Mouse (Mus musculus) liver, embryonic 14.5 days (tissue): ENCODE measurements around the gene Unc93b1. TPM values are rescaled to one million over a fixed set of nuclear protein-coding genes. Genes with fewer than 3 reads are reported as not detected.

Experiments used
- ATAC-seq: fragments of 200-750 bp; cut with Nextera tagmentation; 2 replicates; pipeline ENCODE4 v1.8.0; 2017; ENCODE audit warnings: moderate number of reproducible peaks, mild to moderate bottlenecking, moderate library complexity; ENCODE audit not compliant: insufficient read depth
- DNase-seq, 3 experiments: peaks; one replicate each; pipeline ENCODE4 v3.0.0-alpha.2; 2012 to 2013; ENCODE audit warnings: low read depth in 3 of 3, low spot score in 3 of 3
- H3K27ac ChIP-seq: fragments of 300-500 bp; sonication (generic); 2 replicates; pipeline ENCODE4 v1.5.1; 2014; ENCODE audit warnings: moderate library complexity, mild to moderate bottlenecking, control low read depth, inconsistent platforms
- H3K27me3 ChIP-seq: fragments of 300-500 bp; sonication (generic); 2 replicates; pipeline ENCODE4 v1.6.1; 2014; ENCODE audit warnings: mild to moderate bottlenecking, low read length, moderate library complexity; ENCODE audit not compliant: control insufficient read depth, insufficient read depth
- H3K36me3 ChIP-seq: fragments of 300-500 bp; sonication (generic); replicated peaks from 2 replicates; pipeline ENCODE4 v1.6.1; 2014; ENCODE audit warnings: low read depth; ENCODE audit not compliant: control insufficient read depth, insufficient read depth
- H3K4me1 ChIP-seq, 2 experiments: fragments of 200-500 bp in 1 of 2; fragments of 300-500 bp in 1 of 2; sonication (generic) in 1 of 2; replicated peaks; 2 replicates each; pipeline ENCODE4 v1.6.1; 2012 to 2014; ENCODE audit warnings: antibody characterized with exemption in 1 of 2, inconsistent platforms in 1 of 2, low read length in 1 of 2; ENCODE audit not compliant: control insufficient read depth in 2 of 2, insufficient read depth in 2 of 2
- H3K4me2 ChIP-seq: fragments of 300-500 bp; sonication (generic); 2 replicates; pipeline ENCODE4 v1.6.1; 2014; ENCODE audit warnings: low read depth, mild to moderate bottlenecking, control low read depth, moderate library complexity
- H3K4me3 ChIP-seq, 2 experiments: fragments of 200-500 bp in 1 of 2; fragments of 300-500 bp in 1 of 2; sonication (generic) in 1 of 2; 2 replicates each; pipeline ENCODE4 v1.5.1; 2012 to 2014; ENCODE audit warnings: low read depth in 2 of 2, low read length in 2 of 2, mild to moderate bottlenecking in 2 of 2, control low read depth in 1 of 2, inconsistent platforms in 1 of 2, moderate library complexity in 1 of 2; ENCODE audit not compliant: insufficient read depth in 1 of 2
- H3K9ac ChIP-seq: fragments of 300-500 bp; sonication (generic); replicated peaks from 2 replicates; pipeline ENCODE4 v1.6.1; 2014; ENCODE audit warnings: mild to moderate bottlenecking, control low read depth, moderate library complexity
- H3K9me3 ChIP-seq: fragments of 300-500 bp; sonication (generic); 2 replicates; pipeline ENCODE4 v1.6.1; 2016; ENCODE audit warnings: low read length, mixed read lengths; ENCODE audit not compliant: control insufficient read depth
- CTCF ChIP-seq: IDR thresholded peaks from 2 replicates; pipeline ENCODE4 v1.5.1; 2016; ENCODE audit warnings: antibody characterized with exemption, low read depth, control low read depth
- EP300 ChIP-seq: IDR thresholded peaks from 2 replicates; pipeline ENCODE4 v1.6.1; 2016; ENCODE audit warnings: antibody characterized with exemption, low read depth
- WGBS: fragments of 180-500 bp; shearing (Covaris S2); extraction: QIAGEN DNeasy Blood & Tissue Kit; methylation state at CpG from one replicate; pipeline ENCODE4 v1.1.7; 2014; ENCODE audit not compliant: insufficient replicate concordance; 5-methylcytosine and 5-hydroxymethylcytosine counted together
- polyA plus RNA-seq, 2 experiments: library from polyadenylated mRNA; depleted of rRNA in 1 of 2; stranded (reverse) in 1 of 2; unstranded in 1 of 2; fragments of >200 nt; fragmentation: Nextera tagmentation in 1 of 2; extraction: Ambion mirVana in 1 of 2; gene quantifications; 2 replicates each; pipeline versions ENCODE4 v1.2.1 to v1.2.3; 2012 to 2014

Gene Unc93b1
- polyA plus RNA-seq, 2 experiments = 14.7 to 19.8 TPM

GRCm38 (mm10) chr19:3997231-3997630, 62.2 kb downstream of the Unc93b1 start:
- Histone ChIP-seq H3K36me3 (no peaks in the 10 kb centered on the region), H3K4me3 (no peak overlapping the region), H3K27me3 (no peaks in the 10 kb centered on the region), H3K9ac (no peak overlapping the region), H3K27ac (no peak overlapping the region), H3K9me3 (no peaks in the 10 kb centered on the region), H3K4me1 (peaks cover 2 to 12% of the 10 kb centered on the region in 2 experiments; a peak in 2 of 4 replicates), H3K4me2 (no peak overlapping the region)
- TF ChIP-seq CTCF (no peak), EP300 (no peak)
- ATAC-seq (no peak), DNase-seq (no peak)
- 58% methylated on average over 8 of the region's 8 CpGs for WGBS

- TF ChIP-seq CTCF (no peak), EP300 (no peak)
- Histone ChIP-seq H3K27ac (no peak overlapping the region), H3K4me2 (no peak overlapping the region), H3K9me3 (no peaks in the 10 kb centered on the region), H3K27me3 (no peaks in the 10 kb centered on the region), H3K4me1 (peaks cover 2 to 12% of the 10 kb centered on the region in 2 experiments; a peak in 2 of 4 replicates), H3K4me3 (no peak overlapping the region), H3K36me3 (no peaks in the 10 kb centered on the region), H3K9ac (no peak overlapping the region)
- WGBS = 59% methylated on average over 8 of the region's 8 CpGs
- ATAC-seq (no peak), DNase-seq (no peak)
Observed at GRCm38 (mm10) chr19:3998335-3998734, 63.3 kb downstream of the Unc93b1 start.

Other genes with a start within 250 kb of the Unc93b1 start
- gene Lrp5, start 248.6 kb upstream of the Unc93b1 start, polyA plus RNA-seq (2012; rRNA removed) = 6.8 and 7.4 TPM in 2 replicates
- 2.2 and 2.3 TPM in 2 replicates for gene Lrp5, start 248.6 kb upstream of the Unc93b1 start, polyA plus RNA-seq (2014; fragmentation: Nextera tagmentation; extraction: Ambion mirVana)
- 10.8 and 12.1 TPM in 2 replicates for gene 1810055G02Rik, start 226.9 kb upstream of the Unc93b1 start, polyA plus RNA-seq (2012; rRNA removed)
- gene 1810055G02Rik, start 226.9 kb upstream of the Unc93b1 start, polyA plus RNA-seq (2014; fragmentation: Nextera tagmentation; extraction: Ambion mirVana) = 10.8 and 11.0 TPM in 2 replicates
- gene Kmt5b, start 167.8 kb upstream of the Unc93b1 start, polyA plus RNA-seq (2012; rRNA removed) = 4.1 and 6.3 TPM in 2 replicates
- 5.0 and 5.4 TPM in 2 replicates for gene Kmt5b, start 167.8 kb upstream of the Unc93b1 start, polyA plus RNA-seq (2014; fragmentation: Nextera tagmentation; extraction: Ambion mirVana)
- 13.2 and 17.0 TPM in 2 replicates for gene Chka, start 83.4 kb upstream of the Unc93b1 start, polyA plus RNA-seq (2012; rRNA removed)
- 10.3 and 13.1 TPM in 2 replicates for gene Chka, start 83.4 kb upstream of the Unc93b1 start, polyA plus RNA-seq (2014; fragmentation: Nextera tagmentation; extraction: Ambion mirVana)
- 47.1 and 48.6 TPM in 2 replicates for gene Tcirg1, start 28.1 kb upstream of the Unc93b1 start, polyA plus RNA-seq (2012; rRNA removed)
- 15.4 and 15.6 TPM in 2 replicates for gene Tcirg1, start 28.1 kb upstream of the Unc93b1 start, polyA plus RNA-seq (2014; fragmentation: Nextera tagmentation; extraction: Ambion mirVana)
- gene Ndufs8, start 22.4 kb upstream of the Unc93b1 start, polyA plus RNA-seq (2012; rRNA removed) = 118 and 126 TPM in 2 replicates
- gene Ndufs8, start 22.4 kb upstream of the Unc93b1 start, polyA plus RNA-seq (2014; fragmentation: Nextera tagmentation; extraction: Ambion mirVana) = 209 and 219 TPM in 2 replicates
- 3.3 and 3.6 TPM in 2 replicates for gene Aldh3b1, start 5.4 kb upstream of the Unc93b1 start, polyA plus RNA-seq (2012; rRNA removed)
- gene Aldh3b1, start 5.4 kb upstream of the Unc93b1 start, polyA plus RNA-seq (2014; fragmentation: Nextera tagmentation; extraction: Ambion mirVana) = 4.9 and 5.3 TPM in 2 replicates
- gene Aldh3b3, start 23.5 kb downstream of the Unc93b1 start, polyA plus RNA-seq (2012; rRNA removed) = 0.02 and 0.04 TPM in 2 replicates
- not detected in 2 replicates for gene Aldh3b3, start 23.5 kb downstream of the Unc93b1 start, polyA plus RNA-seq (2014; fragmentation: Nextera tagmentation; extraction: Ambion mirVana)
- gene Aldh3b2, start 37.1 kb downstream of the Unc93b1 start, polyA plus RNA-seq (2012; rRNA removed) = 0.32 and 0.33 TPM in 2 replicates
- gene Aldh3b2, start 37.1 kb downstream of the Unc93b1 start, polyA plus RNA-seq (2014; fragmentation: Nextera tagmentation; extraction: Ambion mirVana) = 0.48 and 0.56 TPM in 2 replicates
- gene Acy3, start 51.4 kb downstream of the Unc93b1 start, polyA plus RNA-seq (2012; rRNA removed) = 10.8 and 11.1 TPM in 2 replicates
- gene Acy3, start 51.4 kb downstream of the Unc93b1 start, polyA plus RNA-seq (2014; fragmentation: Nextera tagmentation; extraction: Ambion mirVana) = 9.1 and 9.5 TPM in 2 replicates
- gene Tbx10, start 57.6 kb downstream of the Unc93b1 start, polyA plus RNA-seq (2012; rRNA removed) = 0.37 and 0.50 TPM in 2 replicates
- 0.28 and 0.30 TPM in 2 replicates for gene Tbx10, start 57.6 kb downstream of the Unc93b1 start, polyA plus RNA-seq (2014; fragmentation: Nextera tagmentation; extraction: Ambion mirVana)
- gene Nudt8, start 65.4 kb downstream of the Unc93b1 start, polyA plus RNA-seq (2012; rRNA removed) = 2.1 and 2.9 TPM in 2 replicates
- 14.2 and 15.2 TPM in 2 replicates for gene Nudt8, start 65.4 kb downstream of the Unc93b1 start, polyA plus RNA-seq (2014; fragmentation: Nextera tagmentation; extraction: Ambion mirVana)
- gene Gm49405, start 65.4 kb downstream of the Unc93b1 start, polyA plus RNA-seq (2012; rRNA removed) = 0.65 and 0.73 TPM in 2 replicates
- 0.25 and 0.33 TPM in 2 replicates for gene Gm49405, start 65.4 kb downstream of the Unc93b1 start, polyA plus RNA-seq (2014; fragmentation: Nextera tagmentation; extraction: Ambion mirVana)
- 1.8 and 2.2 TPM in 2 replicates for gene Doc2g, start 68.1 kb downstream of the Unc93b1 start, polyA plus RNA-seq (2012; rRNA removed)
- gene Doc2g, start 68.1 kb downstream of the Unc93b1 start, polyA plus RNA-seq (2014; fragmentation: Nextera tagmentation; extraction: Ambion mirVana) = 0.25 and 0.45 TPM in 2 replicates
- 67.5 and 84.8 TPM in 2 replicates for gene Ndufv1, start 77.6 kb downstream of the Unc93b1 start, polyA plus RNA-seq (2012; rRNA removed)
- gene Ndufv1, start 77.6 kb downstream of the Unc93b1 start, polyA plus RNA-seq (2014; fragmentation: Nextera tagmentation; extraction: Ambion mirVana) = 159 and 168 TPM in 2 replicates
- gene Gstp1, start 102.8 kb downstream of the Unc93b1 start, polyA plus RNA-seq (2012; rRNA removed) = 230 and 274 TPM in 2 replicates
- gene Gstp1, start 102.8 kb downstream of the Unc93b1 start, polyA plus RNA-seq (2014; fragmentation: Nextera tagmentation; extraction: Ambion mirVana) = 511 and 557 TPM in 2 replicates
- gene Gstp2, start 110.8 kb downstream of the Unc93b1 start, polyA plus RNA-seq (2012; rRNA removed) = 6.6 and 7.9 TPM in 2 replicates
- gene Gstp2, start 110.8 kb downstream of the Unc93b1 start, polyA plus RNA-seq (2014; fragmentation: Nextera tagmentation; extraction: Ambion mirVana) = 6.9 and 7.3 TPM in 2 replicates
- 78.5 and 87.0 TPM in 2 replicates for gene Gstp3, start 124.4 kb downstream of the Unc93b1 start, polyA plus RNA-seq (2012; rRNA removed)
- 65.7 and 69.6 TPM in 2 replicates for gene Gstp3, start 124.4 kb downstream of the Unc93b1 start, polyA plus RNA-seq (2014; fragmentation: Nextera tagmentation; extraction: Ambion mirVana)
- gene Cabp2, start 146.4 kb downstream of the Unc93b1 start, polyA plus RNA-seq (2012; rRNA removed) = 0.16 and 0.17 TPM in 2 replicates
- 0.20 and 0.44 TPM in 2 replicates for gene Cabp2, start 146.4 kb downstream of the Unc93b1 start, polyA plus RNA-seq (2014; fragmentation: Nextera tagmentation; extraction: Ambion mirVana)
- 52.5 and 64.8 TPM in 2 replicates for gene Cdk2ap2, start 162.0 kb downstream of the Unc93b1 start, polyA plus RNA-seq (2012; rRNA removed)
- gene Cdk2ap2, start 162.0 kb downstream of the Unc93b1 start, polyA plus RNA-seq (2014; fragmentation: Nextera tagmentation; extraction: Ambion mirVana) = 99.9 and 101 TPM in 2 replicates
- gene Pitpnm1, start 164.8 kb downstream of the Unc93b1 start, polyA plus RNA-seq (2012; rRNA removed) = 6.1 and 7.1 TPM in 2 replicates
- 3.4 TPM in 2 replicates for gene Pitpnm1, start 164.8 kb downstream of the Unc93b1 start, polyA plus RNA-seq (2014; fragmentation: Nextera tagmentation; extraction: Ambion mirVana)
- 28.8 and 33.2 TPM in 2 replicates for gene Aip, start 190.7 kb downstream of the Unc93b1 start, polyA plus RNA-seq (2012; rRNA removed)
- gene Aip, start 190.7 kb downstream of the Unc93b1 start, polyA plus RNA-seq (2014; fragmentation: Nextera tagmentation; extraction: Ambion mirVana) = 29.4 TPM in 2 replicates
- not detected in 2 replicates for gene Gpr152, start 204.6 kb downstream of the Unc93b1 start, polyA plus RNA-seq (2012; rRNA removed)
- gene Gpr152, start 204.6 kb downstream of the Unc93b1 start, polyA plus RNA-seq (2014; fragmentation: Nextera tagmentation; extraction: Ambion mirVana) = not detected in 2 replicates
- gene Cabp4, start 208.8 kb downstream of the Unc93b1 start, polyA plus RNA-seq (2012; rRNA removed) = 0.03 and 0.15 TPM in 2 replicates
- gene Cabp4, start 208.8 kb downstream of the Unc93b1 start, polyA plus RNA-seq (2014; fragmentation: Nextera tagmentation; extraction: Ambion mirVana) = not detected in 2 replicates
- gene Coro1b, start 213.4 kb downstream of the Unc93b1 start, polyA plus RNA-seq (2012; rRNA removed) = 57.5 and 59.2 TPM in 2 replicates
- 57.5 and 62.2 TPM in 2 replicates for gene Coro1b, start 213.4 kb downstream of the Unc93b1 start, polyA plus RNA-seq (2014; fragmentation: Nextera tagmentation; extraction: Ambion mirVana)
- gene Ptprcap, start 218.4 kb downstream of the Unc93b1 start, polyA plus RNA-seq (2012; rRNA removed) = 12.5 and 16.3 TPM in 2 replicates
- gene Ptprcap, start 218.4 kb downstream of the Unc93b1 start, polyA plus RNA-seq (2014; fragmentation: Nextera tagmentation; extraction: Ambion mirVana) = 14.4 and 17.0 TPM in 2 replicates
- 17.2 and 19.2 TPM in 2 replicates for gene Rps6kb2, start 228.2 kb downstream of the Unc93b1 start, polyA plus RNA-seq (2012; rRNA removed)
- gene Rps6kb2, start 228.2 kb downstream of the Unc93b1 start, polyA plus RNA-seq (2014; fragmentation: Nextera tagmentation; extraction: Ambion mirVana) = 19.5 and 19.9 TPM in 2 replicates
- gene Carns1, start 240.3 kb downstream of the Unc93b1 start, polyA plus RNA-seq (2012; rRNA removed) = 0.32 and 0.44 TPM in 2 replicates
- 0.18 and 0.71 TPM in 2 replicates for gene Carns1, start 240.3 kb downstream of the Unc93b1 start, polyA plus RNA-seq (2014; fragmentation: Nextera tagmentation; extraction: Ambion mirVana)